Mouse (Mus musculus) liver, adult 10 weeks (tissue): ENCODE measurements around the gene Trex1. TPM values are rescaled to one million over a fixed set of nuclear protein-coding genes. Genes with fewer than 3 reads are reported as not detected.

ENCODE experiments used
- polyA plus RNA-seq: library from polyadenylated mRNA; stranded (reverse); fragments of 350-450 nt; fragmentation: Illumina TruSeq; extraction: RNeasy Lipid Tissue Mini Kit (QIAGEN cat#74804); gene quantifications from one replicate; pipeline ENCODE4 v1.2.3, GENCODE M21; 2014; ENCODE audit warnings: low read depth, low replicate concordance

The Trex1 gene
- polyA plus RNA-seq = not detected

DNA sequence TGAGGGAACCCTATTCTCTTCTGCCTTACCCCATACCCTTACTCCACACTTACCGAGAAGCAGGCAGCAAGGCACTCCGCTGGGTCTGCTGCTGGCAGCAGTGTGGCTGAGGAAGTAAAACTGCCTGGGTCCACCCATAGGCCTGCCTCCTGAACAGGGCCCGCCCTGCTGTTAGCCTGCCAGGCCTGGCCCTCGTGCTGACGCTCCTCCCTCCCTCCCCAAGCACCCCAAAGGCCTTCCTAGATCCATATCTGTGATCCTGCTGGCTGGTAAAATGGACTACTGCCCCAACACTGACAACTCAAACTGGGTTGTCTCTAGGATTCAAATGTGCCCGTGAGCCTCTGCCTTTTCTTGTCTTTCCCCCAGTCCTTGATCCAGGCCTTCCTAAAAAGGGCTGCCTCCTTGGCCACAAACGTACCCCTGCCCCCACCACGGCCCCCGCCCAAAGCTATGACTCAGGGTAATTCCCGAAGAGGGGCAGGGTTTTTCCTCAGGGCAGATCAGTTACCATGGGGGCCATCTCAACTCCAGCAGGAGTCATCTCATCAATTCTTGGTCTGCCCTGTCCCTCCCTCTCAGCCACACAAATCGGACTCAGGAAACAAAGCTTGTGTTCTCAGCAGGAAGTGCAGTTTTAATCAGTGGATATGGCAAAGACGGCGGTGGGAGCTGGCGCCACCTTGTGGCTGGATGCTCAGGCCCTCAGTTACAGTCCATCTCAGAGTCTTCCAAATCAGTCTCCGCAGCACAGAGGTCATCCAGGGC lies at the start of gene Trex1:
TSS of gene Trex1 (minus strand) at position 599 of the 768 bp plus-strand sequence.

GRCm38 (mm10) chr9:109095137-109095982 lies 35.8 kb upstream of the Trex1 start, which contains the start of gene Plxnb1:
TSS of gene Plxnb1 (plus strand) at chr9:109095389.

GRCm38 (mm10) chr9:109082124-109082800 lies 22.7 kb upstream of the Trex1 start, which contains the start of the genes Ccdc51 and Tma7:
TSS of gene Ccdc51 (plus strand) at chr9:109082493.
TSS of gene Tma7 (minus strand) at chr9:109082587.

DNA sequence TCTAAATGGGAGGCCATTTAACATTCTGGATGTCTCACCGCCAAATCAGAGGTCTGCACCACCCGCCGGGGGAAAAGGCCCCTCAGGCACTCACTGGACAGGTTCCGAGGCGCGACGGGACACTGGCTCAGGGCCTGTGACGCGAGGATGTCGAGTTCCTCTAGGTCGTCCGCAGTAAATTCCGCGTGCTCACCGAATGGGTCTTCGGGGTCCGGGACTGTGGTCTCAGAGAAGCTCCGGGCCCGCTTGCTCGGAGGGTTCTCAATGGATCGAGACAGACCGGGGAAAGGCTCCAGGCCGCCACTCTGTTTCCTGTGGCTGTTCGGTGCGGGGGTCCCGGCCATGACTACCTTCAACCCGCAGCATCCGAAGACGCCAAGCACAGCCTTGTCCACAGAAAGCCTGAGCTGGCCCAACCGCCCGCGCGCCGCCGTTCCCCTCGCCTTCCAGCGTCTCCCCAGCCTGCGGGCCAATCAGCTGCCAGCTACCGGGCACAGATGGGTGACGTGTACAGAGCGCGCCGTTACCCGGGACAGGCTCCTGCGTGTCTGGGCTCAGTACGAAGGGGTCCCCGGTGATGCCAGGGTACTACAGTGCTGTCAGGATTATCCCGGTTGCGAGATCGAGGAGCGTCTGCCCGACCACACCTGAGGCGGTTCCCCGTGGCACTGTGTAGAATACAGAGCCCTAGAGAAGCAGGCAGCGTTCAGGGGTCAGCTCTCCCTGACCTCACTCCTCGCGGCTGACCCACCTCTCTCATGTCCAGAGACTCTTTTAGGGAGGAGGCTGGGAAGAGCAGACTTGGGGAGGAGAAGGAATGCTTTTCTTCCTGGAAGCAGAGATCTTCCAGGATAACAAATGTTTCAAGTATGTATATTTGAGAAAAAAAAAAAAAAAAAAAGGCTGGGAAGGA lies 14.4 kb upstream of the Trex1 start, which contains the start of gene Atrip:
TSS of gene Atrip (minus strand) at position 464 of the 913 bp plus-strand sequence.

GRCm38 (mm10) chr9:109038086-109038895 lies 21.2 kb downstream of the Trex1 start, which contains the start of gene Shisa5:
TSS of gene Shisa5 (plus strand) at chr9:109038565.

Other genes with a start within 250 kb of the Trex1 start
- gene Celsr3, start 233.4 kb downstream of the Trex1 start, polyA plus RNA-seq = not detected
- gene Slc26a6, start 206.5 kb downstream of the Trex1 start, polyA plus RNA-seq = 0.26 TPM
- not detected for gene Tmem89, start 145.1 kb downstream of the Trex1 start, polyA plus RNA-seq
- gene Uqcrc1, start 123.1 kb downstream of the Trex1 start, polyA plus RNA-seq = 86.8 TPM
- gene Col7a1, start 106.1 kb downstream of the Trex1 start, polyA plus RNA-seq = not detected
- gene Ucn2, start 73.7 kb downstream of the Trex1 start, polyA plus RNA-seq = not detected
- not detected for gene Pfkfb4, start 68.0 kb downstream of the Trex1 start, polyA plus RNA-seq
- 9.6 TPM for gene Shisa5, start 21.2 kb downstream of the Trex1 start, polyA plus RNA-seq
- 3.0 TPM for gene Atrip, start 14.4 kb upstream of the Trex1 start, polyA plus RNA-seq
- 1.5 TPM for gene Ccdc51, start 22.8 kb upstream of the Trex1 start, polyA plus RNA-seq
- gene Tma7, start 22.9 kb upstream of the Trex1 start, polyA plus RNA-seq = 299 TPM
- gene Plxnb1, start 35.7 kb upstream of the Trex1 start, polyA plus RNA-seq = 1.7 TPM
- not detected for gene Fbxw21, start 102.3 kb upstream of the Trex1 start, polyA plus RNA-seq
- not detected for gene Fbxw13, start 136.2 kb upstream of the Trex1 start, polyA plus RNA-seq
- gene Fbxw20, start 175.0 kb upstream of the Trex1 start, polyA plus RNA-seq = not detected
- gene Fbxw14, start 227.9 kb upstream of the Trex1 start, polyA plus RNA-seq = not detected